Mouse (Mus musculus) forebrain, embryonic 16.5 days (tissue): ENCODE data around the gene Ilf2. TPM values are rescaled to one million over a fixed set of nuclear protein-coding genes. Genes with fewer than 3 reads are reported as not detected.
A peak's percentile ranks its signal among the peaks of the same experiment; 100 is the strongest.

ENCODE experiments used
- ATAC-seq: fragments of 200-750 bp; cut with Nextera tagmentation; 2 replicates; pipeline ENCODE4 v1.8.0; 2017; ENCODE audit warnings: mild to moderate bottlenecking, moderate library complexity
- H3K27ac ChIP-seq: fragments of 300-500 bp; sonication (generic); 2 replicates; pipeline ENCODE4 v1.5.1; 2014; ENCODE audit warnings: low read length, control low read depth
- H3K27me3 ChIP-seq: fragments of 300-500 bp; sonication (generic); replicated peaks from 2 replicates; pipeline ENCODE4 v1.6.1; 2014; ENCODE audit warnings: low read length; ENCODE audit not compliant: control insufficient read depth, insufficient read depth
- H3K36me3 ChIP-seq: fragments of 300-500 bp; sonication (generic); 2 replicates; pipeline ENCODE4 v1.6.1; 2014; ENCODE audit not compliant: control insufficient read depth, insufficient read depth
- H3K4me1 ChIP-seq: fragments of 300-500 bp; sonication (generic); replicated peaks from 2 replicates; pipeline ENCODE4 v1.6.1; 2014; ENCODE audit warnings: low read length; ENCODE audit not compliant: control insufficient read depth, insufficient read depth
- H3K4me2 ChIP-seq: fragments of 300-500 bp; sonication (generic); 2 replicates; pipeline ENCODE4 v1.6.1; 2014; ENCODE audit warnings: mild to moderate bottlenecking, low read length, control low read depth
- H3K4me3 ChIP-seq: fragments of 300-500 bp; sonication (generic); replicated peaks from 2 replicates; pipeline ENCODE4 v1.5.1; 2014; ENCODE audit warnings: mild to moderate bottlenecking, low read length, control low read depth
- H3K9ac ChIP-seq: fragments of 300-500 bp; sonication (generic); replicated peaks from 2 replicates; pipeline ENCODE4 v1.6.1; 2014; ENCODE audit warnings: low read depth, low read length, control low read depth
- H3K9me3 ChIP-seq: fragments of 300-500 bp; sonication (generic); 2 replicates; pipeline ENCODE4 v1.6.1; 2016; ENCODE audit warnings: low read length; ENCODE audit not compliant: control insufficient read depth
- WGBS: fragments of 180-500 bp; shearing (Covaris S2); extraction: QIAGEN DNeasy Blood & Tissue Kit; methylation state at CpG from one replicate; pipeline ENCODE4 v1.1.7; 2014; 5-methylcytosine and 5-hydroxymethylcytosine counted together
- polyA plus RNA-seq: library from polyadenylated mRNA; unstranded; fragments of >200 nt; fragmentation: Nextera tagmentation; extraction: Ambion mirVana; gene quantifications from 2 replicates; pipeline ENCODE4 v1.2.1, GENCODE M21; 2015

The Ilf2 gene
- polyA plus RNA-seq, 1 experiment from 2014 or later = 331 TPM

DNA sequence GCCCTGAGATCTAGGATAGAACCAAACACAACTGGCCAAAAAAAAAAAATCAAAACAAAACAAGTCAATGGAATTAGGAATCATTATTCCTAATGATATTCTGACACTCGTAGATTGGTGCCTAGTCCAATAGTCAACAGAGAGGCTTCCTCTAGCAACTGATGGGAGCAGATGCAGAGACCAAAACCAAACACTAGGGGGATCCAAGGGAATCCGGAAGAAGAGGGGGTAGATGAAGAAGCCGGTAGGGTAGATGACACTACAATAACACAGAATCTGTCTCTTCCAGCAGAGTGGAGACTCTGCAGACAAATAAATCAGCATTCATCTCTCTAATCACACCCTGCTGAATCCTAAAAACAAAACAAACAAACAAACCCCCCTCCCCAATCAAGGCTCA is 3.7 kb upstream of the Ilf2 start:
- no peak overlapping the region for H3K4me3 ChIP-seq
- no peaks in the 10 kb centered on the region for H3K36me3 ChIP-seq
- H3K27ac ChIP-seq = no peak overlapping the region
- 0 out of 2 replicates have a peak, but pooled peaks cover 2% of the 10 kb centered on the region for H3K27me3 ChIP-seq
- WGBS = 24% methylated on average over 3 of the region's 3 CpGs
- ATAC-seq = no peak
- H3K4me2 ChIP-seq = no peak overlapping the region
- H3K9ac ChIP-seq = no peak overlapping the region
- no peaks in the 10 kb centered on the region for H3K9me3 ChIP-seq
- H3K4me1 ChIP-seq = peaks cover 5% of the 10 kb centered on the region

DNA sequence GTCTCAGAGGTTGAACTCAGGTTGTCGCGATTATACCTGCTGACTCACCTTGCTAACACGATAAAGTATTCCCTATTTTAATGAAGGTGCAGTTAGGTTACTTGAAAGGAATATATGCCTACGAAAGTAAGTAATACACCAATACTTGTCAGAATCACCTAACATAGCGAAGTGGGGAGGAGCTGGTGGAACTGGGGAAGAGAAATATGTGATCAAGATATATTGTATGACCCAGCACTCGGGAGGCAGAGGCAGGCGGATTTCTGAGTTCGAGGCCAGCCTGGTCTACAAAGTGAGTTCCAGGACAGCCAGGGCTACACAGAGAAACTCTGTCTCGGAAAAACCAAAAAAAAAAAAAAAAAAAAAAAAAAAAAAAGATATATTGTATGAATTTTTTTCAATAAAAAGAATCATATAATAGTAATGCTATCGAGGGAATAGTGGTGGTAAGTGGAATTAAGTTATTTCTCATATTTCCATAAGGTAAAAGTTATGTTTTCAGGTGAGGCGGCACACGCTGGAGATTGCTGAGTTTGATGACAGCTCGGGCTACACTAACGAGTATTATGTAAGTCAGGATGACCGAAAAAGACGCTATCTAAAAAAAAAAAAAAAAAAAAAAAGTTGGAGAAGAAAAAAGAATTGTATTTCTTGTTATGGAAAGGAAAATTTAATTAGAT is 635 bp upstream of the Ilf2 start:
- H3K9me3 ChIP-seq = no peaks in the 10 kb centered on the region
- H3K4me2 ChIP-seq = peak overlapping the region; percentile 43
- no peaks in the 10 kb centered on the region for H3K27me3 ChIP-seq
- no peak overlapping the region for H3K9ac ChIP-seq
- 40% methylated on average over 15 of the region's 16 CpGs for WGBS
- peaks cover 15% of the 10 kb centered on the region; the same call in 1 of the 2 replicates for H3K36me3 ChIP-seq
- ATAC-seq = peak; percentile 8
- no peak overlapping the region for H3K27ac ChIP-seq
- peak overlapping the region; percentile 41 for H3K4me3 ChIP-seq
- H3K4me1 ChIP-seq = peaks cover 12% of the 10 kb centered on the region

DNA sequence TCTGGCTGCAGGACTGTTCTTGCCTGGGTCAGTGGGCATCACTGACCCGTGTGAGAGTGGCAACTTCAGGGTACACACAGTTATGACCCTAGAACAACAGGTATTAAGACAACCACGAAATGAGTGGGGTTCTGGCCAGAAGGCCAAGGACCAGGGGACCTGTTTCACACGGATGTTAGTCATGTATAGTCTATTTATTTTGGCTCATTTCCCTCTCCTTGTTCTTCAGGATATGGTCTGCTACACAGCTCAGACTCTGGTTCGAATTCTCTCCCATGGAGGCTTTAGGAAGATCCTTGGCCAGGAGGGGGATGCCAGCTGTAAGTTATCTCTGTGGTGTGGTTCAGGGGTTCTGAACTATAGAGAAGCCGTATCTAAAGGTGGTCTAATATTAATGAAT is 11.1 kb downstream of the Ilf2 start:
- Histone ChIP-seq H3K27me3 (no peaks in the 10 kb centered on the region), H3K4me1 (peaks cover 7% of the 10 kb centered on the region), H3K9ac (no peak overlapping the region), H3K27ac (no peak overlapping the region), H3K4me3 (no peak overlapping the region), H3K9me3 (no peaks in the 10 kb centered on the region), H3K4me2 (no peak overlapping the region), H3K36me3 (peaks cover 41% of the 10 kb centered on the region)
- ATAC-seq = no peak
- 84% methylated on average over 5 of the region's 5 CpGs for WGBS

DNA sequence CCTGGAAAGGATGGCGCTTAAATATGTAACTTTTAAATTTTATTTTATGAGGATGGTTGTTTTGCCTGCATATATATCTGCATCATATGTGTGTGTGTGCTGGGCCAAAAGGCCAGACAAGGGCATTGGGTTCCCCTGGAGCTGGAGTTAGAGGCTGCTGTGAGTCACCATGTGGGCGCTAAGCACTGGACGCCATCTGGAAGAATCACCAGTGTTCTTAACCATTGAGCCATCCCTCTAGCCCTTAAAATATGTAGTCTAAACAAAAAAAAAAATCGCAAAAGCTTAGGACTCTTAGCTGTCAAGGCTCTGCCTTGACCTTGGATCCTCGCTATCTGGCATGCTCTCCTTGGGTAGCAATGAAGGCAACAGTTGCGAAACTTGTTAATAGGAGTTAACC is 12.7 kb downstream of the Ilf2 start:
- H3K4me1 ChIP-seq = peaks cover 7% of the 10 kb centered on the region
- H3K9ac ChIP-seq = no peak overlapping the region
- ATAC-seq = no peak
- WGBS = 91% methylated on average over 6 of the region's 6 CpGs
- H3K4me3 ChIP-seq = no peak overlapping the region
- no peaks in the 10 kb centered on the region for H3K27me3 ChIP-seq
- no peak overlapping the region for H3K4me2 ChIP-seq
- no peaks in the 10 kb centered on the region for H3K9me3 ChIP-seq
- H3K36me3 ChIP-seq = peaks cover 32% of the 10 kb centered on the region
- H3K27ac ChIP-seq = no peak overlapping the region

DNA sequence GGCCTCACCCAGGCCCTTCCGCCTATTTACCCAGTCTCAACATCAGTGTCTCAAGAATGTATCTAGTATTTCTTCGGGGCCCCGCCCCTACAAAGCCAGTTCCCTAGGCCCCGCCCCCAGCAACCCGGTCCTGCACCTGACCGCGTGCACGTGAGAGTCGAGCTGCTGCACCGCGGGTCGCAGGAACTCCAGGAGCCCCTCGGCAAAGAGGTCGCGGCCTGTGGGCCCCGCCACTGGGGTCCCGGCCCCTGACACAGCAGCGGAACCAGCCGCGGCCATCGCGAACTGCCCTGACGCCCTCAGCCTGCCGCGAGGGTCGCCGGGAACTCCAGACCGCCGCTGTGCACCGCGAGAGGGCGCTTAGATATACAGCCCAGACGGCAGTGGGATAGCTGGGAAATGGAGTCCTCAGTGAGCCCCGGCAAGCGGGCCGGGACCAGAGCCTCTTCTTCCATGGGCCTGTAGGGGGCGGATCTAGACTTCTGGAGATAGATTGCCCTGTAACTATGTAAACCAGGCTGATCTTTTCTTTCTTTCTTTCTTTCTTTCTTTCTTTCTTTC is 14.8 kb downstream of the Ilf2 start, which contains the start of gene Snapin:
Snapin (minus strand) TSS at position 338 of the 561 bp plus-strand sequence.
- WGBS = under 1% methylated on average over 37 of the region's 37 CpGs
- Histone ChIP-seq H3K9me3 (no peaks in the 10 kb centered on the region), H3K4me1 (peaks cover 7% of the 10 kb centered on the region), H3K27ac (peak within 1 kb of the TSS; percentile 70; the same call in 1 of the 2 replicates), H3K36me3 (peaks cover 19% of the 10 kb centered on the region), H3K4me3 (peak within 1 kb of the TSS; percentile 90), H3K27me3 (no peaks in the 10 kb centered on the region), H3K9ac (peak within 1 kb of the TSS; percentile 81), H3K4me2 (peak within 1 kb of the TSS; percentile 52)
- peak; percentile 98 for ATAC-seq

DNA sequence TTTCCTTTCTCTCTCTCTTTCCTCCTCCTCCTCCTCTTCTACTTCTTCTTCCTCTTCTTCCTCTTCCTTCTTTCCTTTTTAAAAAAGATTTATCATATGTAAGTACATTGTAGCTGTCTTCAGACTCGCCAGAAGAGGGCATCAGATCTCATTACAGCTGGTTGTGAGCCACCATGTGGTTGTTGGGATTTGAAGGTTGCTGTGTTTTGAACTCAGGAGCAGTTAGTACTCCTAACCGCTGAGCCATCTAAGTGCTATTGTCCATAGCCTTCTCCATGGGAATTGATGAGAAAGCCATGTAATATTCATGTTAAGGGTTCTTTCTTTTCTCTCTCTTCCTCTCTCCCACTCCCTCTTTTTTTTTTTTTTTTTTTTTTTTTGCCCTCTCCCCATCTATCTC is 15.4 kb downstream of the Ilf2 start:
- ATAC-seq = no peak
- H3K4me3 ChIP-seq = no peak overlapping the region
- 41% methylated on average over 2 of the region's 2 CpGs for WGBS
- H3K4me1 ChIP-seq = peaks cover 7% of the 10 kb centered on the region
- no peak overlapping the region for H3K27ac ChIP-seq
- H3K4me2 ChIP-seq = no peak overlapping the region
- H3K9ac ChIP-seq = no peak overlapping the region
- H3K36me3 ChIP-seq = peaks cover 17% of the 10 kb centered on the region
- no peaks in the 10 kb centered on the region for H3K27me3 ChIP-seq
- no peaks in the 10 kb centered on the region for H3K9me3 ChIP-seq

DNA sequence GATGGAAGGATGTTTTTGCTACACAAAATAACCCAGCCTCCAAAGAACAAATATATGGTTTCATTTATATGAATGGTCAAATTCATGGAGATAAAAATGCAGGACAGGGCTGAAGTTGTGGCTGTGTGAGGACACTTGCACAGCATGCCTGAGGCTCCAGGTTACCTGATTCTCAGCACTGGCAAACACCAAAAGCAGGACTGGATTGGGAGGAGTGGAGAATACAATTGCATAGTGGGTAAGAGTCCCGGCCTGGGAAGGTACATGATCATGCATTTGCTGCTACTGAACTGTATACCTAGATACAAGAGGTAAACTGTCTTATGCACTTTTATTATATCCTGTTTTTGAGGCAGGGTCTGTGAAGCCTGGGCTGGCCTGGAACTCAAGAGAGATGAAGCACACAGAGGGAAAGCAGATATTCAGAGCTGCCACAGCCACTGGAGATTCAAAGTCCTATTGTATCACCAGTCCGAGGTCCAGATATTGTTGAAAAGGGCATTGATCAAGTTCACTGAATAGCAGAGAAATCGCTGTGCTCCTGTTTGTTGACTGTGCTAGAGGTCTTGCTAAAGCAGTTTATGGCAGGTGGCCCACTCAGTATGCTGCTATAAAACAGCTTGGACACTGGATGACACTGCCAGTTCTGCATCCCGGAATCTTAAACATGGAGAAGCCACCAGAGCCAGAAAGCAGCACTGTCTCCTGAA is 18.1 kb downstream of the Ilf2 start:
- Histone ChIP-seq H3K4me1 (peaks cover 7% of the 10 kb centered on the region), H3K36me3 (peaks cover 19% of the 10 kb centered on the region), H3K27ac (no peak overlapping the region), H3K27me3 (no peaks in the 10 kb centered on the region), H3K9me3 (no peaks in the 10 kb centered on the region), H3K4me3 (no peak overlapping the region), H3K4me2 (no peak overlapping the region), H3K9ac (no peak overlapping the region)
- no peak for ATAC-seq
- 58% methylated on average over 4 of the region's 4 CpGs for WGBS

DNA sequence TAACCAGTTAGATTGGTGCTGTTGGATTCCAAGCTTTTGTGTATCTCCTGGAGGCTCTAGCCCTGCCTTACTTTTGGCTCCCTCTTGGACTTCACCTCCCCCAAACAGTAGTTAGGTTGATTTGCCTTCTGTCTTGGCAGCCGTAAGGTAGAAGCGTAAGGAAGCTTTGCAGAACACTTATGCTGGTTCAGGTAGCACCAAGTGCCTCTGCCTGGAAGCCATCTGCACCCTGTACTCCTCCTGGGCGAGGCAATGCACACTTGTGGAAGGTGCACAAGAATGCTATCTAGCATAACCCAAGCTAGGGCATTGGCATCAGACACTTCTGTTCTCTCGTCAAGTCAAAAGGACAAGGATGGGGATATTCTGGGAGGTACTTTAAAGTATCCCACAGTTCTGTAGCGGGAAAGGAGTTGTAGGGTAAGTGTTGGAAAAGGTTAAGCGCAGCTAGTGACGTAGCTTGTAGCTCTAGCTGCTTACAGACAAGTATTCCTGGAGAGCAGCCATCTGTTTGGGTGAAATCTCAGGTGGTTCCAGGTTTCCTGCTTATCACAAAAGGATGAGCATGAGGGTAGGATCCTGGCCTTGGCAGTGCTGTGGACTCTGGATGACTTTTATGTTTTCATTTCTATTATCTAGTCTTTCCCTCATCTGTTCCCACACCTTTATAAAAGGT is 20.1 kb downstream of the Ilf2 start:
- no peak overlapping the region for H3K27ac ChIP-seq
- H3K36me3 ChIP-seq = peaks cover 23% of the 10 kb centered on the region
- no peaks in the 10 kb centered on the region for H3K27me3 ChIP-seq
- no peak overlapping the region for H3K9ac ChIP-seq
- no peak overlapping the region for H3K4me3 ChIP-seq
- no peak overlapping the region for H3K4me2 ChIP-seq
- H3K4me1 ChIP-seq = no peaks in the 10 kb centered on the region
- WGBS = 95% methylated on average over 7 of the region's 7 CpGs
- ATAC-seq = no peak
- H3K9me3 ChIP-seq = no peaks in the 10 kb centered on the region

DNA sequence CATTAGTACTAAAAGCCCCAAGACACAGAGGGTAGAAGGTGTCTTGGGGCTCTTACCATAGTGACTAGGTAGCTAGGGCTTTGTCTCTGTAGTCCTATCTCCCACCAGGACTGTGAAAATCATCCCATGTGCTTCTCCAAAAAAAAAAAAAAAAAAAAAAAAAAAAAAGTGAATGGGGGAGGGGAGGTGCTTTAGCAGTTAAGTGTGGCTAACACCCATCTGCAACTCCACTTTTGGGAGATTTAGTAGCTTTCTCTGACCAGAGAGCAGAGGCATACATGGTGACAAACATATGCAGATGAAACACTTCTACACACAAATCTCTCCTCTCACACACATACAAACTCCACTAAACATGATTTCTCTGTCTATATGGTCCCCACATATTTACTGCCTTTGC is 21.7 kb downstream of the Ilf2 start:
- H3K36me3 ChIP-seq = peaks cover 36% of the 10 kb centered on the region
- no peaks in the 10 kb centered on the region for H3K4me1 ChIP-seq
- no peak overlapping the region for H3K4me3 ChIP-seq
- H3K9me3 ChIP-seq = no peaks in the 10 kb centered on the region
- no peak for ATAC-seq
- no peaks in the 10 kb centered on the region for H3K27me3 ChIP-seq
- no peak overlapping the region for H3K4me2 ChIP-seq
- H3K9ac ChIP-seq = no peak overlapping the region
- H3K27ac ChIP-seq = no peak overlapping the region
